Mouse (Mus musculus): ENCODE data around the gene Itln1.
"Not testable (repeated sequence)": the region's sequence is repeated elsewhere in the genome, so short reads cannot be mapped to it uniquely, and the experiment has no call there.

Itln1 gene

DNA sequence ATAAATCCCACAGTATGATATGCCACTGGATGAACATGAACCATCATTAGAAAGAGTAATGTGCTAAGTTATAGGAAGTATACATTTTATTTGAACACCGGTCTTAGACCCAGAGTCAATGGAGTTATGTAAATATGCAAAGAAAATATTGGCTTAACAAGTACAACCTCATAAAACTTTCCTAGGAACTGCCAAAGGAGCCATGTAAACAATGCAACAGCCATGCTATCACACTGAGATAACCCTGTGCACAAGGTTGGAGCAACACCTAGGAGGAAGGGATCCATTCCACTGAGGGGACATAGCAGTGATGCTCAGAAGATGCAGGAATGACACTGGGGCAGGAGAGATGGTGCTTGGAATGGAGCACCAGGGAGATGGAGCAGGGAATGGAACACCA lies 21.3 kb downstream of the Itln1 start:
- no peak for DNase-seq (ENCODE audit: low spot score in 2 of 2)

DNA sequence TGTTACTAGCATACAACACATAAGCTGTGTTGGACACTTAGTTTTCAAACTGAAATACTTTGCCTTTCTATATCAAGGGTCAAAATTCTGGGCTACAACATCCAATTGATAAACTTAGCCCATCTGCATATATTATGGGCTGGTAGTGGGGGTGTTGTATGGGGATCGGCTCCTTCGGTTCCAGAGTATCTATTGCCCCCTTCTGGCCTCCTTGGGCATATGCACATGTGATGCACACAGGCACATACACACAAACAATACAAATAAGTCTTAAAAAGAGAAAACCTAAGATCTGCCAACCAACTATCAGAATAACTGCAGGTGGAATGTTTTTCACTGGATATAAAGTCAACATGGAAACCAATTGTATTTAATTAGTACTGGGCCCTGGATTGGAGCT lies 21.9 kb downstream of the Itln1 start:
- DNase-seq (ENCODE audit: low spot score in 2 of 2), result no peak

DNA sequence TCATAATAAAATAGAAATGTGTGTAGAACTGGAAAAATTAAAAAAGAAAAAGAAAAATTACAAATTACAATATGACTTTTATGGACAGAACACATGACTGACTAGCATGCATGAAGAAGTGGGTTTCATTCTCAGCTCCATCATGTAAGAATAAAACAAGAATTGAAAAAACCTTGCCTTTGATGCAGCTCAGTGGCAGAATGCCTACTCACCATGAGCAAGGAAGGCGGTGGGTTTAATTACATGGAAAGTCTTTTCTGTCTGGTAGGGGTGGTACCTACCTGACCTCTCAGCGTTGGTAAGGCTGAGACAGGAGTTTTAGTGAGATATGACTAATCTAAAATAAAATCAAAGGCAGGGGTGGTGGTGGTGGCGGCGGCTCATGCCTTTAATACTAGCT lies 30.5 kb downstream of the Itln1 start:
- DNase-seq (ENCODE audit: low spot score in 2 of 2), result no peak

DNA sequence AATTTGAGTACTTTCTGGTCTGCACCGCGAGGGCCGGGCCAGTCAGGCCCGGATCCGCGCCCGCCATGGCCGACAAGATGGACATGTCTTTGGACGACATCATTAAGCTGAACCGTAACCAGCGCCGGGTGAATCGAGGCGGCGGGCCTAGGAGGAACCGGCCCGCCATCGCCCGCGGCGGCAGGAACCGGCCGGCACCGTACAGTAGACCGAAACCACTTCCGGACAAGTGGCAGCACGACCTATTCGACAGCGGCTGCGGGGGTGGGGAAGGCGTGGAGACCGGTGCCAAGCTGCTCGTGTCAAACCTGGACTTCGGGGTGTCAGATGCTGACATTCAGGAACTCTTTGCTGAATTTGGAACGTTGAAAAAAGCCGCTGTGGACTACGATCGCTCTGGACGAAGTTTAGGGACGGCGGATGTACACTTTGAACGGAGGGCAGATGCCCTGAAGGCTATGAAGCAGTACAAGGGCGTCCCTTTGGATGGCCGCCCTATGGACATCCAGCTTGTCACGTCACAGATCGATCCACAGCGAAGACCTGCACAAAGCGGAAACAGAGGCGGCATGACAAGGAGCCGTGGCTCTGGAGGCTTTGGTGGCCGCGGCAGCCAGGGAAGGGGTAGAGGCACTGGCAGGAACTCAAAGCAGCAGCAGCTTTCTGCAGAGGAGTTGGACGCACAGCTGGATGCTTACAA lies 31.4 kb downstream of the Itln1 start:
- DNase-seq (ENCODE audit: low spot score in 2 of 2), result peak; percentile 65 to 69

DNA sequence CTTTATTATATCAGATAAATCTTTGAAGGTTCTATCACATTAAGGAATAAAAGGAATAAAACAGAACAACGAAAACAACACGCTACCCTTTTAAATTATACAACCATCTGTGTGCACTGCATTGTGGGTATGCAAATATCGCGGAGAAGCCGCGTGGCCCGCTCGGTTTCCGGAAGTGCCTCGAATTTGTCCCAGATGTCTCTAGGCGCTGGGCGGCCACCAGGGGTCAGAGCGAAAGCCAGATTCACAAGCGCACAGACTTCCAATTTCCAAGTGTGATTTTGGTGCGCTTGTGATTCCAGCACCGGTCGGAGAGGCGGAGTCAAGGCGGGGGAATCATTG lies 31.9 kb downstream of the Itln1 start, which contains the start of gene Alyref2:
Gene Alyref2 (plus strand): TSS at position 229 of the 342 bp plus-strand sequence.
- peak; percentile 90 to 93 for DNase-seq (ENCODE audit: low spot score in 2 of 2)

DNA sequence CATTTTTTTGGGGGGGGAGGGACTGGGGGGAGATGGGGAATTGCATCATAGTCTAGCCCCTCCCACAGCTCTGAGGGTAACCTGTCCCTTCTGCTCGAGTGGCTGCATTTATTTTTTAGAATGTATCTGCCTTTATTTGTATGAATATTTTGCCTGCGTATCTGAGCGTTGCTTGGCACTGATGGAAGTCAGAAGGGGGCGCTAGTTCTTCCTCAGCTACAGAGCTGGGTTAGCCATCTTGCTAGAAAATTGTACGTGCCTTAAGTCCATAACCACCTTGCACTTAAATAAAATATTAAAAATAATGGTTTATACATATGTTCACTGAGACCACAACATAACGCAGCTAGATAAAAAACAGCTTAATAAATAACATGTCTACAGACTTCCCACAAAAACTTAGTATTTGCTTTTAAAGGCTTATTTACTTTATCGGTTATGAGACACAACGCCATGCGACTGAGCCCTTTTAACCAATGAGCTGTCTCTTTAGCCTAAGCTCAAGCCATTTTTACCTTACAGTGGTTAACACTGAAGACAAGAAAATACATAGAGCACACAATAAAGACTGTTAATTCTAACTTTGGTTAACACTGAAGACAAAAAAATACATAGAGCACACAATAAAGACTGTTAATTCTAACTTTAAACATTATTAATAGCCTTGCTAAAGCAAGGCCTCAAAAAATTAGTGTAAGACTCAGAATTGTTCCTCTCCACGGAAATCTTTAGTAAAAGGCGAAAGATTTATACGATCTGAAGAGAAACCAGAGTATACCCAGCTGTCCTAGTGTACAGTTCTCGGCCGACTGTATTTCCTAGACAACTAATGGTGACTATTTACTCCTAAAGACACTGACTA lies 32.5 kb downstream of the Itln1 start:
- DNase-seq (ENCODE audit: low spot score in 2 of 2), result peak; percentile 40 to 46

DNA sequence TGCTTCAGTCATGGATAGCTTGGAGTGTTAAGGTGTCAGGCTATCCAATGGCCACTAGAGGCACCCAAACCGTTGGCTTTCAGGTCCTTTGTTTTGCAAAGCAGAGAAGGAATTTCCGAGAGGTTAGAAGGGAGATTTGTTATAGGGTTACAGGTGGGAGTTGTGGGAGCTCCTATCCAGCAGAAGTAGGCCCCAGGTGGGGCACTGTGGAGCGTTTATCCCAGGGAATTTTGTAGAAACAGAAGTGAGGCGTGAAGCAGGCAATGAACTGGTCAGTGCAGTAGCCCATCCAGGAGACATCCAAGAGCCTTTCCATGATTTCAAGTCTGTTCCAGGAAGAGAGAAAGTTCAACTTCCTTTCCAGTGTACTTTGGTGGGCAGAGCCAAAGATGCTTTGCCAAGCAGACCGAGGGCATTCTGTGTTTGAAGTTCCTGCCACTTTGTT lies 33.4 kb downstream of the Itln1 start:
- no peak for DNase-seq (ENCODE audit: low spot score in 2 of 2)

DNA sequence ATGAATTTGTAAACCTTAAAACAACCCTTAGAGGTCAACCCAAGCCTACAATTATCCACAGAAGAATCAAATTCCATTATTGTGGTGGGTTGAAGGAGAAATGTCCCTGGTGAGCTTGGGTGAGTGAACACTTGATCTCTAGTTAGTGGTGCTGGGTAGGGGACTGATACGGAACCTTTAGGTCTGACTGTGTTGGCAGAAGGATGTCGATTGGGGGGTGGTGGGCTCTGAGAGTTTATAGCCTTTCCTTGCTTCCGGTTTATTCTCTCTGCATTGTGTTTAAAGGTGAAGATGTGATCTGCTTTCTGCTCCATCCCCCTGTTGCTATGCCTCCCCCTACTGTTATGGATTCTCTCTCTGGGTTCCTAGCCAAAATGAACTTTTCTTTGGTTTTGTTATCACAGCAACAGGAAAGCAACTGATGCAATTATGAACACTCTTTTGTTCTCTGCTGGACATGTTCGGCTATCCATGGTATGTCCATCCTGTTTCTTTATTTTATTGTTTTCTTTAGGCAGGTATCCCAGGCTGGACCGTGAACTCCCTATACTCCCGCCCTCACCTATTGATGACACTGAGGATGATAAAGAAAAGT lies 34.0 kb downstream of the Itln1 start:
- DNase-seq (ENCODE audit: low spot score in 2 of 2), result no peak

DNA sequence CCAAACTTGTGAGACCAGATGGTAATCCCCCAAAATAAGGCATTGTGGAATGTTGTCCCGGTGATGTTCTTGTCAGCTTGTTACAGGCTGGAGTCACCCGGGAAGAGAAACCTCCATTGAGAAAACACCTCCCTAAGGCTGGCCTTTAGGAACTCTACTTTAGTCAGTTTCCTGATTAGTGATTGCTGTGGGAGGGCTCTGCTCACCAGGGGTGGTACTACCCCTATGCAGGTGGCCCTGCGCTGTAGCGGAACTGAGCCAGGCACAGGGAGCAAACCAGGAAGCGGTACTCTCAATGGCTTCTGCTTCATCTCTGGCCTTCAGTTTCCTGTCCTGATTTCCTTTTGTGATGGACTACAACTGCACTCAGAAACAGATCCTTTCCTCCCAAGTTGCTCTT lies 35.2 kb downstream of the Itln1 start:
- no peak for DNase-seq (ENCODE audit: low spot score in 2 of 2)

DNA sequence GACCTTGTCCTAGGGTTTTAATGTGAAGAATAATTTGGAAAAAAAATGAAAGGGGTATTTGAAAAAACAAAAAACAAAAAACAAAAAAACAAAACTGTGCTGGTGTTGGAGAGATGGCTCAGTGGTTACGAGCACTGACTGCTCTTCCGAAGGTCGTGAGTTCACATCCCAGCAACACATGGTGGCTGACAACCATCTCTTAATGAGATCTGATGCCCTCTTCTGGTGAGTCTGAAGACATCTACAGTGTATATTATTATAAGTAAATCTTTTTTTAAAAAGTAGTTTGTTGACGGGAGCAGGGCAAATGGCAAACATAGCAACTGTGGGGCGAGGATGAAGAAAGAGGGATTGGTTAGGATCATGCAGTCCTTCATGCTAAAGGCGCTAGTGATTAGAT lies 39.7 kb downstream of the Itln1 start:
- no peak for DNase-seq (ENCODE audit: low spot score in 2 of 2)

DNA sequence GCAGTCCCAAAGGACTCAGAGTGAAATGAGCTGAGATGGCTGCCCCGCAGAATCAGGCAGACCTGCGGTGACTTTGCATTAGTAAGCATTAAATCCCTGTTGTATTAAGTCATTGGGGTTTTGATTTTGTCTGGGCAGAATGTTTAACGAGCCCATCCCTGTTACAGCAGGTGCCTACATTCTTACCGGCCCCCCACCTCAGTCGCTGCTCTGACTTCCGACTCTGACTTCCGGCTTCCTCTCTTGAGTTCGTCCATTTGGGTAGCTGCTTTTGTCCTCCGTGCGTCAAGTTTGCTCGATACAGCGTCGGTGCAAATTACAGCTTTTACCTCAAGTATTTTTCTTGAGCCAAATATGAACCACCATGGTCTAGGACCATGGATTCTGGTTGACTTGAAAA lies 40.9 kb downstream of the Itln1 start:
- DNase-seq (ENCODE audit: low spot score in 2 of 2), result no peak

DNA sequence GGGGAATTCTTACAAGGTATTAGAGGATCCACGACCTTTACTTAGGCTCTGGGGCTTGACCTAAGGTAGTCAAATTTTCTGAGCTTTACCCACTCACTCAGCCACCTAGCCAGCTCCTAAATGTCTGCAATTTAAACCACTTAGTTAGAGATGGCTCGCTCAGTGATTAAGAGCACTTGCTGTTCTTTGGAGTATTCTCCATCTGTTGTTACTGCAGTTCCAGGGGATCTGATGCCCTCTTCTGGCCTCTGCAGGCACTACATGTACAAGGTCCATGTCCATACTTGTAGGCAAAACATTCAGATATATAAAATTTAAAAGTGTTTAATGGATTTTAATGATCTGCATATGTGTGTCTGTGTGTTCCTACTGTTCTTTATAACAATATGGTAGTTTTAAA lies 56.1 kb downstream of the Itln1 start:
- peak in 1 of 2 experiments; percentile 60 for DNase-seq (ENCODE audit: low spot score in 2 of 2)

DNA sequence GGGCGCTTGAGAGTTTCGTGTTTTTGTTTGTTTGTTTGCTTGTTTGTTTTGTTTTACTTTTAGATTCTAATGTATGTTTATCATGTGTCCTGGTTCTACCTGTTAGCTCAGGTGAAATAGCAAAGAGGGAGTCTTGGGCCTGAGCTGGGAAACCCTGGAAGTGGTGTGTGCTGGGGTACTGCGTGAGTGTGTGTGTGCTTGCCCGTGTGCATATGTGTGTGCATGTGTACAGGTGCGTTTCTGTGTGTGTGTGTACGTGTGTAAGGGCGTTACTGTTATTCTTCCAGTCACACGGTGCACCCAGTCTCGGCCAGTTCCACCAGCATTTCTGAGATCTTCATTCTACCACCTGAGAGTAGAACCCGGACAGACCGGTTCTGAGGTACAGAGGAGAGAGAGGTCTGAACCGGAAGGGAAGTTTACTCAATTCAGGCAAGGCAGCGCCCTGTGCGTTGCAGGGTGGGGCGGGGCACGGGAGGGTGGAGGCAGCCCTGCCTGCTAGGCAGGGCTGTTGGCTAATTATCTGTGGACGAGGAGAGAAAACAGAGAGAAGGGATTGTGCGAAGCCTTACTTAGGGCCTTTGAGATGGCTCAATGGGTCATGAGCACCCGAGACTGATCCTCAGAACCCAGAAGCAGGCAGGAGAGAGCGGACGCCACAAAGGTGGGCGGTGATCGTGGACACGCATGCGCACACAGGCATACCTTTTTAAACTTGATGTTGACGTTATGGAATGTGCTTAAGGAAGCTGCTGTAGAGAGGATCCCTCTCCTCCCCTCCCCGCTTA lies 57.1 kb downstream of the Itln1 start:
- DNase-seq (ENCODE audit: low spot score in 2 of 2), result no peak

DNA sequence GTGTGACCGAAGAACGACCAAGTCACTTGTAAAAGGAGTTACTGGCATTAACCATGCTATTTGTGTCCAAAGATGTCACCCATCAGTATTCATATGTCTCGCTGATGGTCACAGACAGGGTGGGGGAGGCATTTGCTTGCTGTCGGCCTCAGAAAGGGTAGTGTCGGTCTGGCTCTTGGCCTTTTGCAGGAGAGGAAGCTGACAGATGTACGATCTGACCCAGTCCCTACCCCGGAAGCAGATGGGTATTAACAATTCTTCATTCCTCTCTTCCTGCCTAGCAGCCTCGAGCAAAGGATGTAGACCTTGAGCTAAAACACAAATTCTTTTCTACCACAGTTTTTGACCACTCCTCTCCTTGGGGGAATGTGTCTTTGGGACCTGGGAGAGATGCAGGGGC lies 58.0 kb downstream of the Itln1 start:
- no peak for DNase-seq (ENCODE audit: low spot score in 2 of 2)

DNA sequence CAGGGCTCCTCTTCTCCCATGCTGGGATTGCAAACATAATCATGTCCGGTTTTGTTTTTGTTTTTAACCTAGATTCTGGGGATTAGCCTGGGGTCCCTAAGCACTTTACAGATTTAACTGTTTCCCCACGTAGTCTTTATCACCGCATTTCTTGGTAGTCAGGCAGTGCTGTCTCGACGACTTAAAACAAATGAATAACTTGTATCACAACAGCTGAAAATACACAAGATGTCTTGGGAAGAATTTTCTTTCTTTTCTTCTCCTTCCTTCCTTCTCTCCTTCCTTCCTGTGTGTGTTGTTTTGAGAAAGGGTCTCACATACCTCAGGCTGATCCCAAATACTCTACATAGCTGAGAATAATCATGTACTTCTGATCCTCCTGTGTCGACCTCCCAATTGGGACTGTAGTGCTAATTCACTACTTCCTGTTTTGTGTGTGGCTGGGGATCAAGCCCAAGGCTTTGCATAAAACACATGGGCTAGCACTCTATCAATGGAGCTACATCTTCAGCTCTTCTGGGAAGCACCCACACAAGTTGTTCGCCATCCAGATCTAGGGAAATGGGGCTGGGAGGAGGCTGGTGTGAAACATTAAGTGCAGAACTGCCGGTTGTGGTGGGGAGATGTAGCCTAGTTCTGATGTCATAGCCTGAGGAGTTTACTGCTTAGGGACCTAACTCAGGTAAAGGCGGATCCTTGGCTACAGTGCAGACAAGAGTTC lies 61.0 kb downstream of the Itln1 start:
- DNase-seq (ENCODE audit: low spot score in 2 of 2), result no peak

DNA sequence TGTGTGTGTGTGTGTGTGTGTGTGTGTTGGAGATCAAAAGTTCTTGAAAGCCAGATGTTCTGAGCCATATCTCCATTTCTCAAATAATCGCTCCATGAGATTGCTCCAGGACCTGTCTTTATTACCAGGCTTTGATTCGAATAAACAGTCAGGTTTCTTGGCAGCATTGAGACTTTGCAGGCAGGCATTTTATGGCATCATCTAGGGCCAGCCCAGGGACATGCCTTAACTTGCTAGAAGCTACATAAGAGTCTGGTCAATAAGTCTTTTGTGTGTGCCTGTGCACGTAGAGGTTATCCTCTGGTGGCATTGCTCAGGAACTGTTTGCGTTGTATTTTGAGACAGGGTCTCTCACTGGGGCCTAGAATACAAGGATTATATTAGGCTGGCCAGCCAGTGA lies 61.6 kb downstream of the Itln1 start:
- no peak for DNase-seq (ENCODE audit: low spot score in 2 of 2)

DNA sequence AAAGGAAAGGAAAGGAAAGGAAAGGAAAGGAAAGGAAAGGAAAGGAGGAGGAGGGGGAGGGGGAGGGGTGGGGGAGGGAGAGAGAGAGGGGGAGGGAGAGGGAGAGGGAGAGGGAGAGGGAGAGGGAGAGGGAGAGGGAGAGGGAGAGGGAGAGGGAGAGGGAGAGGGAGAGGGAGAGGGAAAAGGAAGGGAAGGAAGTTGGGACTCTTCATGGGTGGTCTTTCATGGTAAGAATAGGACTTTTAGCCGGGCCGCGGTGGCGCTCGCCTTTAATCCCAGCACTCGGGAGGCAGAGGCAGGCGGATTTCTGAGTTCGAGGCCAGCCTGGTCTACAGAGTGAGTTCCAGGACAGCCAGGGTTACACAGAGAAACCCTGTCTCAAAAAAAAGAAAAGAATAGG lies 63.2 kb downstream of the Itln1 start:
- DNase-seq (ENCODE audit: low spot score in 2 of 2), result not testable (repeated sequence)

DNA sequence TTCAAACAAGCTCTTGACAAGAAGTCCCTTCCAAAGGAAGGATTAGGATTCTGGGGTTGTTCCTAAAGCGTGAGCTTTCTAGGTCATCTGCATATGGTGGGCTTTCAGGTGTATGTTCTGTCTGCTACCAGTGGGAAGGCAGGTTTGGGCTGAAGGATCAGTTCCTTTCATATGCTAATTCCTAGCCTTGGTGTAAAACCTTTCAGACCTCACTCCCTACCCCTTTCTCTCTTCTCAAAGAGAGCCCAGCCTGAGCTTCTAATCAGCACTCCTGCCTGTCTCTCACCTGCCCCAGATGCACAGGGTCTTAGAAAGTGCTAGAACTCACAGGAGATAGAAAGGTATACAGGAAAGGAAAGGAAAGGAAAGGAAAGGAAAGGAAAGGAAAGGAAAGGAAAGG lies 63.6 kb downstream of the Itln1 start:
- DNase-seq (ENCODE audit: low spot score in 2 of 2), result no peak

DNA sequence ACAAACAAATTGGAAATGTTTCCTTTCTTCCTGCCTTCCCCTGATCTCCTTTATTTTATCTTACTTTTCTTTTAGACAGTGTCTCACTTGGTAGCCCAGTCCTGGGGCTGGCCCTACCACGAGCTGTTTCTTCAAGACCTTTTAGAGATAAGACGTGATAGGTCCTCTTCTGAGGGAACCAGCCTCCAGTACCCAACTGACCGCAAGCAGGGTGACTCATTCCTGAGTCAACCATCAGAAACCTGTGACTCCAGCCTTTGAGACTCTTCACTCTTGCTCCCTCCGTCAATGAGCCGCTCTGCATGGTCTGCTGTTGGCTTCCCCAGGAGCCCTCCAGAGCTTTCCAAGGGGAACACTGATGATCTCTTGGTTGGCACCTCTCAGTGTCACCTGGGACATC lies 64.2 kb downstream of the Itln1 start:
- DNase-seq (ENCODE audit: low spot score in 2 of 2), result no peak

DNA sequence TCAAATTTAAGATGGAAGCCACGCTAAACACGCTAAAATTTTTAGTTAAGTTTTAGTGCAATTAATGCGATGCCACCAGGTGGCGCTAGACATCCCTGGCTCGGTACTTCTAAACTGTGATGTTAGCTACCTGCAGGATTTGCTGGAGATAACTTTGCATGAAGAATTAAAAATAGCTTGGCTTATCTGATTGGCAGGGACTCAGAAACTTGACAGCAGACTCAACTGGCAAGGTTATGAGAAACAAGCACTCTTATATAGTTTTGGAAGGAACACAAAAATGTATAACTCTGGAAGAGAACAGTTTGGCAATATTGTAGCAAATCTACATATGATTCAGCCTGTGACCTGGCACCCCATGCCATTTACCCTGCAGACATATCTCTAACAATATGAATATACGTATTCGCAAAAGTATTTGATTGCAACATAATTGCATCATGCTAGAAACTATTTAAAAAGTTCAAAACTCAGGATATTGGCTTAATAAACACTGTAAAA lies 64.7 kb downstream of the Itln1 start:
- DNase-seq (ENCODE audit: low spot score in 2 of 2), result peak in 1 of 2 experiments; percentile 26

DNA sequence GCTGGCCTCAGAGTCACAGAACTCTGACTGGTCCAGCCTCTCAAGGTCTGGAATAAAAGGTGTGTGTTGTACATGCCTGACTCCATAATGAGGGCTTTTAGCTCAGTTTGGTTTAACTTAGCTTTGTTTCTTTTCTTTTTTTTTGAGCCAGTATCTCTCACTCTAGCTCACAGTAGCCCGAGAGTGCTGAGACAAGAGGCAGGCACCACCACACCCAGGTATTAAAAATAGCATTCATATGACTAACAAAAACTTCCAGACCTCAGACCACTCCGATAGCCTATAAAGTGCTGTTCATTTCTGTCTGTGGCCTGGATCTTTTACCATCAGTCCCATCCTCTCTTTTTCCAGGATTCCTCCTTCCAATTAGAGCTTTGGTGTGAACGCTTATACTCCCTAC lies 65.4 kb downstream of the Itln1 start:
- DNase-seq (ENCODE audit: low spot score in 2 of 2), result no peak

All from frontal cortex, postnatal 10 days (tissue).